Mouse (Mus musculus) left cerebral cortex, adult 9 months (tissue): Measurements from ENCODE around the gene Dlg5.
A peak's percentile ranks its signal among the peaks of the same experiment; 100 is the strongest.

ENCODE experiments used
- DNase-seq, 2 experiments: peaks; one replicate each; pipeline ENCODE4 v3.0.0; 2022; ENCODE audit warnings: low spot score in 2 of 2

Dlg5 gene

GRCm38 (mm10) chr14:24234411-24234810, 11.3 kb downstream of the Dlg5 start:
- DNase-seq: no peak

DNA sequence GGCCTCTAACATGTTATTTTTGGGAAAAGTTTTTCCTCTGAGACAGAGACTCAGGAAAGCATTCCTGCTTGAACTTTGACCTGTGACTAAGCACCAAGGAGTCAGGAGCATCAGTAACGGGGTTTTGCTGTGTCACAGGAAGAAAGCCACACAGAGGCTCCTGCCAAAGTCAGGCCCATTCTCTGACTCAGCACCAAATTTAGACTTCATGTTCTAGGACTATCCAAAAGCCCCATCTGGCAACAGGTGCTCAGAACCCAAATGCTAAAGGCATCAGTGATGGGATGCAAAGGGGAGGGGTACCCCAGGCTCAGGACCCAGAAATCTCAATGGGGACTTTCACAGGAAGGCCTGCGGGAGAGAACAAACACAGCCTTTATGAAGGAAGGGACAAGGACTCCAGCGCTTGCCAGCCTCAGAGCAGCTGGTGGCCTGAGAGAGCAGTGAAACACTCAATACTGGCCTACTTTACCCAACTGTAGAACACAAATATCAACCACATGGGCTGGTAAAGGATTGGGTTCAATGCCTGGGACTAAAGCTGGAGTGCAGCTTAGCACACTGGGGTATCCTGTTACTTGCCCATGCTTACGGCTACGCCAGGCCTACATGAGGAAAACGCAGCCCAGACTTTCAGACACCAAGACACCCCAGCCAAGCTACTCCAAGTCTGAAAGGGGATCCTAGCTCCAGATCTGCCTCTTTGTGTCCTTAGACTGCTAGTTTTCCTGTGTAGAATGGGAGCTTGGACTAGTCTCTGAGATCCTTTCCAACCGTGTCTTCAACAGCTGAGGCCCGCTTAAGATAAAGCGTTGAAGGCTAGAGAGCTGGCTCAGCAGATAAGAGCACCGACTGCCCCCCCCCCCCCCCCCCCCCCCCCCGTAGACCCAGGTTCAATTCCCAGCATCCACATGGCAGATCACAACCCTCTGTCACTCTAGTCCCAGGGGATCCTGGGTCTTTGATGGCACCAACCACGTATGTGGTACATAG, 12.8 kb downstream of the Dlg5 start:
- peak in 1 of 2 experiments; percentile 62 for DNase-seq

- no peak for DNase-seq
Measured at GRCm38 (mm10) chr14:24228549-24228948, 17.2 kb downstream of the Dlg5 start.

DNA sequence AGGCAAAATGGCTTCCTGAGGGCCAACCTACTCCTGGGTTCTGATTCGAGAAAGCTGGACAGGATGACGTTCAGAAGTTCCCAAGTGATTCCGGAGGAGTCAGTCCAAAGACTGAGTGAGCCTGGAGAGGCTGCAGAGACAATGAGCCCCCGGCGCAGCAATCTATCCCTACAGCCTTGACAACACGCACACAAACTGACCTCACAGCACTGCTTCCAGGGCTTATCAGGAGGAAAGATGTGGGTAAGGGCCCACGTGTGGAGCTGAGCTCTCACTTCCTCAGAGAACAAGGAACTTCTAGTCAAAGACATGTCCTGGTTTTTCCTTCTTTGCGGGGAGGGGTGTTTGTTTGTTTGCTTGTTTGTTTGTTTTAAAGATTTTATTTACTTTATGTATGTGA, 18.7 kb downstream of the Dlg5 start:
- DNase-seq: no peak

DNA sequence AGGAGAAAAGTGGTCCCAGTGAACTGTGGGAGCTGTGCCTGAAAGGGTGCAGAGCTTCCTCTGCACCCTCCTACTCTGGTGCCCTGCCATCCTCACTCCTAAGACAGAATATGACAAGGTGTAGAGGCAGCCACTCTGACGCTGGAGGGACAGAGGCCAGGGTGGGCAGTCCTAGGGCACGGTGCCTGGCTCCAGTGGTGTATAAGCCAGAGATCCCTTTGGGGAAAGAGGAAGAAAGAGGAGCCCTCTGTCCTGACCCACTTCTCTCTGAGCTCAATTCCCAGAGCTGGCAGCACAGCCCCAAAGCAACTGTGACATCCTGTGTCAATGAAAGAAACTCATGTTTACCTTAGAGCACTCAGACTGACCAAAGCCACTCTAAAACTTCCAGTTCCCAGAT, 19.4 kb downstream of the Dlg5 start:
- DNase-seq: no peak

DNA sequence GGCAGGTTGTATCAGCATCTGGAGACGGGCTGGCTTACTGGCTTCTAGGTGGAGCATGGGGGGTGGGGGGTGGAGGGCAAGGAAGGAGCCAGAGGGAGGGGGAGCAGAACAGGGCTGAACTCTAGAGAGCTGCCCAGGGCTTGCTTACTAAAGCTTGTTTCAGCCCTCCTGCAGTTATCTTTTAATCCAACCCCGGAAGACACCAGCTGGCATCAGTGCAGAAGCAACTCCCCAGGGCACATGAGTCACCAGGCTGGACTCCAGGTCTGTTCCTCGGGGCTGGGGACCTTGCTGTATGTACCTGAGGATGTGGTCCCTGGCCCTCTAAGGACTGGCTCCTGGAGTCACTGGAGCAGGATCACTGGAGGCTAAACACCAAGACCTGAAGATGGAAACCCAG, 23.0 kb downstream of the Dlg5 start:
- DNase-seq: no peak

- DNase-seq: no peak
Measured at GRCm38 (mm10) chr14:24222273-24222672, 23.4 kb downstream of the Dlg5 start.

DNA sequence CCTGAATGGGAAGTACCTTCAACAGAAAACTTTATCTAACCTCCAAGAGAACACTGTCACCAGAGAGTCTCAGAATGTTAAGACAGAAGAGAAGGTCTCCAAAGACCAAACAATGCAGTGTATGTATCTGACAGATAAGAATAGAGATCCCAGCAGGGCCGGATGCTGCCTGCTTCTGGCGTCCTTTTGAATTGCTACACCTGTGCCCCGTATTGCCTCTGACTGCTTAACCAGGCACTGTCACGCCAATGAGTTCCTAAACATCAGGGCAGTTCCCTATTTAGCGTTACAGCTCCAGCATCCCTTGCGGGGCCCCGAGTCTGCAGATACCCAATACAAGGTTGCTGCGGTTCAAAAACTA, 28.4 kb downstream of the Dlg5 start:
- DNase-seq: no peak

GRCm38 (mm10) chr14:24216678-24217361, 28.9 kb downstream of the Dlg5 start:
- no peak for DNase-seq

DNA sequence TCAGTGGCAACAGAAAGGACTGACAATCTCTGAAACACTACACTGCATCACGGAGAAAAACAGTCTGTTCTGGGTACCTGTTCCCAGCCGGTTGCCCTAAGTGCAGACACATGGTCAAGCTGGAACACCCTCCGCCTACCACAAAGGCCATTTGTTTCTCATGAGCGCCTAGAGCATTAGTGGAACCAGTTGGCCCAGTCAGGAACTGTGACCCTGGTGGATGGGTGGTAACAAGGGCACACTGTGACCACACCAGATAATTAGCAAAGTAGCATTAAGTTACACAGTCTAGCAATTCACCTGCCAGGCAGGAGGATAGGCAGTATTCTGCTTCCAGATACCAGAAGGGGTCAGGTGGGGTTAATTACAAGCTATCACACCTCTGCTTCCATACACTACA, 29.7 kb downstream of the Dlg5 start:
- DNase-seq: no peak

GRCm38 (mm10) chr14:24214436-24214835, 31.3 kb downstream of the Dlg5 start:
- DNase-seq: no peak

DNA sequence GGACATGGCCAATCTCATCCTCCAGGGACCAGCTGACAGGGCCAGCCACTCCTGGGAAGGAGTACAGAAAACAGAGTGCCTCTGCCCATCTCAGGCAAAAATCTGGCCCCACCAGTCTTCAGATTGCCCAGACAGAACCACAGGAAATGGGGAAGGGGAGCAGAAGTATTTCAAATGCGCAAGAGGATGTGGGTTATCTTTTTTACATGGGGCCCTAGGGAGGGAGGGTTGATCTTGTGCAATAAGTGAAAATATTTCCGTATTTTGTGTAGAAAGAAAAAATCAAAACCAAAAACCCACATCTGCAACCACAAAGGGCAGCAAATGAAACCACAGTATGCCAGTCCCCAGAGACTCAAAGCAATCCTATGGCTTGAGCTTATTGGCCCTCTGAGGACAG, 32.4 kb downstream of the Dlg5 start:
- DNase-seq: no peak

- DNase-seq: no peak
Measured at GRCm38 (mm10) chr14:24212861-24213260, 32.9 kb downstream of the Dlg5 start.

DNA sequence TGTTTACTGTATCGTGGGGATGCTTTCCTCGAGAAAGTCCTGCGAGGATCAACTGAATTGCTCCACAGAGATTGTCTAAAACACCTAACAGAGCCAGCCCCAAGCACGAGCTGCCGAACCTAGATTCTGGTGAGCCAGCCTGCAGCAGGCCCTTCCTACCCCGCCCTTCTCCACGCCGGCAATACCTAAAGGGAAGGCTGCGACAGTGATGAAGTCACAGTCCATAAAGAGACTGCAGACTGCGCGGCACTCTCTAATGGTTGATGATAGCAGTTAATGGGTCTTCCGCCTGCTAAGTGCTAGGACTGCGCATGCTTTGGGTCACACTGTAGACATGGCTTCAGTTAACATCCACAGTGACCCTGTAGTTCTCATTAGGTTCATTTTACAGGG, 38.4 kb downstream of the Dlg5 start:
- DNase-seq: no peak

- no peak for DNase-seq
Measured at GRCm38 (mm10) chr14:24206736-24207359, 38.9 kb downstream of the Dlg5 start.

GRCm38 (mm10) chr14:24206314-24206713, 39.4 kb downstream of the Dlg5 start:
- no peak for DNase-seq

- DNase-seq: peak in 1 of 2 experiments; percentile 77
Measured at GRCm38 (mm10) chr14:24205281-24205871, 40.3 kb downstream of the Dlg5 start.

- DNase-seq: no peak
Measured at GRCm38 (mm10) chr14:24203210-24203609, 42.5 kb downstream of the Dlg5 start.

GRCm38 (mm10) chr14:24200771-24201170, 44.9 kb downstream of the Dlg5 start:
- no peak for DNase-seq

- DNase-seq: no peak
Measured at GRCm38 (mm10) chr14:24199732-24200131, 46.0 kb downstream of the Dlg5 start.

DNA sequence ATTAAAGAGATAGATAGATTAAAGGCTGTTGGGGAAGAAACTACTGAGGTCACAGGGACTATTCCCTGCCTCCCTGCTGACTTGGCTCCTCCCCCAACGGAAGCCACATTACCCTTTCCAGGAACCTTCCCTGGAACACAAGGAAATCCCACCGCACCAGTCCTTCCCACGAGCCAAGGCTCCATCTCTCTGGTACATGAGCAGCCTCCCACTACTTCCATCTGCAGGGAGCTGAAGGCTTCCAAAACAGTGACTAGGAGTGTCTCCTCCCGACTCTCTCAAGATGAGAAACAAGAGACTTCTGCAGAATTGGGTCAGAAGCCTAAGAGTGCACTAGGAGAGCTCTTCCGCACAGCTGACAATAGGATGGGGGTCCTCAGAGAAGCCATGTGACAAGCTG, 47.9 kb downstream of the Dlg5 start:
- DNase-seq: peak; percentile 33 to 67

GRCm38 (mm10) chr14:24196947-24197346, 48.8 kb downstream of the Dlg5 start:
- no peak for DNase-seq
